Mouse (Mus musculus): ENCODE results near the gene Mllt1. TPM values are rescaled to one million over a fixed set of nuclear protein-coding genes. Genes with fewer than 3 reads are reported as not detected.

Gene Mllt1
- total and polyA plus RNA-seq, 3 experiments, result 25.0 to 63.0 TPM; not detected in 1

GRCm38 (mm10) chr17:56958667-56959066 is 23.5 kb upstream of the Mllt1 start:
- DNase-seq (ENCODE audit: low read depth, low spot score), result no peak
- peaks cover 0 to 2% of the 10 kb centered on the region in 2 experiments; a peak in 1 of 4 replicates for H3K36me3 ChIP-seq (ENCODE audit: control insufficient read depth in 1 of 2, insufficient read depth in 2 of 2, low read length in 2 of 2)
- TF ChIP-seq CHD1 (IDR thresholded peaks at IDR 0.05; ENCODE audit: low read depth, low read length) (no peak), ZNF384 (IDR thresholded peaks at IDR 0.05; ENCODE audit: low read depth, low read length) (peak; percentile 66)
- H3K4me1 ChIP-seq (ENCODE audit: control insufficient read depth in 1 of 2, insufficient read depth in 2 of 2, low read length in 2 of 2), result peaks cover 0 to 6% of the 10 kb centered on the region in 2 experiments; a peak in 2 of 4 replicates
- H3K79me2 ChIP-seq (ENCODE audit: control insufficient read depth, insufficient read depth, low read length, poor library complexity), result no peaks in the 10 kb centered on the region
- no peak overlapping the region for H3K9ac ChIP-seq (ENCODE audit: control insufficient read depth, low read depth, low read length, poor library complexity, severe bottlenecking)
- H3K4me3 ChIP-seq (ENCODE audit: control insufficient read depth in 1 of 2, insufficient read depth in 1 of 2, low read depth in 2 of 2, low read length in 2 of 2), result no peak overlapping the region
- H3K9me3 ChIP-seq (replicated peaks; ENCODE audit: insufficient read depth, low read length), result no peaks in the 10 kb centered on the region
- H3K27me3 ChIP-seq (ENCODE audit: control insufficient read depth in 1 of 2, insufficient read depth in 2 of 2, low read length in 2 of 2), result peaks cover under 1 to 2% of the 10 kb centered on the region in 2 experiments; a peak in 3 of 4 replicates
- no peak overlapping the region for H3K27ac ChIP-seq (ENCODE audit: control insufficient read depth, low read depth, low read length)

- Histone ChIP-seq H3K27ac (ENCODE audit: control insufficient read depth, low read depth, low read length) (no peak overlapping the region), H3K36me3 (ENCODE audit: control insufficient read depth in 1 of 2, insufficient read depth in 2 of 2, low read length in 2 of 2) (peaks cover 0 to 2% of the 10 kb centered on the region in 2 experiments; a peak in 1 of 4 replicates), H3K9ac (ENCODE audit: control insufficient read depth, low read depth, low read length, poor library complexity, severe bottlenecking) (peak overlapping the region; percentile 2; the same call in 1 of the 2 replicates), H3K4me1 (ENCODE audit: control insufficient read depth in 1 of 2, insufficient read depth in 2 of 2, low read length in 2 of 2) (peaks cover 0 to 6% of the 10 kb centered on the region in 2 experiments; a peak in 2 of 4 replicates), H3K79me2 (ENCODE audit: control insufficient read depth, insufficient read depth, low read length, poor library complexity) (no peaks in the 10 kb centered on the region), H3K4me3 (ENCODE audit: control insufficient read depth in 1 of 2, insufficient read depth in 1 of 2, low read depth in 2 of 2, low read length in 2 of 2) (peak overlapping the region; percentile 15 to 47), H3K27me3 (ENCODE audit: control insufficient read depth in 1 of 2, insufficient read depth in 2 of 2, low read length in 2 of 2) (no peaks in the 10 kb centered on the region; a peak in 1 of 4 replicates), H3K9me3 (replicated peaks; ENCODE audit: insufficient read depth, low read length) (no peaks in the 10 kb centered on the region)
- DNase-seq (ENCODE audit: low read depth, low spot score), result peak; percentile 86
- TF ChIP-seq POLR2A (IDR thresholded peaks at IDR 0.05; ENCODE audit: control insufficient read depth in 1 of 2, insufficient read depth in 1 of 2, low read depth in 1 of 2, low read length in 2 of 2, poor library complexity in 1 of 2), result no peak
- peak; percentile 34; the same call in 1 of the 2 replicates for TF ChIP-seq MAX (IDR thresholded peaks at IDR 0.05; ENCODE audit: low read length)
- no peak for TF ChIP-seq KAT2A (conservative IDR thresholded peaks at IDR 0.05; ENCODE audit: low read depth, low read length)
- TF ChIP-seq POLR2AphosphoS2 (IDR thresholded peaks at IDR 0.05; ENCODE audit: low read length), result no peak
- peak; percentile 43; the same call in 1 of the 2 replicates for TF ChIP-seq MYC (IDR thresholded peaks at IDR 0.05; ENCODE audit: low read depth, low read length)
- TF ChIP-seq RAD21 (IDR thresholded peaks at IDR 0.05; ENCODE audit: low read depth, low read length), result peak; percentile 34
- no peak for TF ChIP-seq MXI1 (IDR thresholded peaks at IDR 0.05; ENCODE audit: low read depth, low read length)
- no peak for TF ChIP-seq ZKSCAN1 (IDR thresholded peaks at IDR 0.05; ENCODE audit: low read depth, low read length)
- no peak for TF ChIP-seq MEF2A (IDR thresholded peaks at IDR 0.05; ENCODE audit: extremely low read depth, insufficient replicate concordance, low read depth, low read length, poor library complexity, severe bottlenecking)
- no peak for TF ChIP-seq ZNF384 (IDR thresholded peaks at IDR 0.05; ENCODE audit: low read depth, low read length)
- TF ChIP-seq EP300 (IDR thresholded peaks at IDR 0.05; ENCODE audit: low read depth in 1 of 2, low read length in 2 of 2), result no peak
- TF ChIP-seq ELF1 (IDR thresholded peaks at IDR 0.05; ENCODE audit: low read depth, low read length), result no peak
- no peak for TF ChIP-seq RCOR1 (IDR thresholded peaks at IDR 0.05; ENCODE audit: low read depth, low read length)
- 0 out of 2 replicates have a peak, but pooled peaks have one; percentile 8 for TF ChIP-seq ETS1 (IDR thresholded peaks at IDR 0.05; ENCODE audit: low read depth, low read length)
- TF ChIP-seq HCFC1 (IDR thresholded peaks at IDR 0.05; ENCODE audit: low read depth, low read length), result no peak
- no peak for TF ChIP-seq MAFK (IDR thresholded peaks at IDR 0.05; ENCODE audit: borderline replicate concordance, low read depth, low read length)
- peak in 1 of 3 experiments; percentile 22; a peak in 2 of 6 replicates for TF ChIP-seq CTCF (IDR thresholded peaks at IDR 0.05 in 2 of 3, conservative IDR thresholded peaks at IDR 0.05 in 1 of 3; ENCODE audit: control insufficient read depth in 1 of 3, insufficient read depth in 1 of 3, low read depth in 2 of 3, low read length in 3 of 3, poor library complexity in 1 of 3, severe bottlenecking in 1 of 3)
- no peak for TF ChIP-seq GATA1 (IDR thresholded peaks at IDR 0.05; ENCODE audit: low read depth, low read length)
- no peak for TF ChIP-seq TAL1 (IDR thresholded peaks at IDR 0.05; ENCODE audit: low read length)
- TF ChIP-seq E2F4 (IDR thresholded peaks at IDR 0.05; ENCODE audit: borderline replicate concordance, low read depth, low read length), result no peak
- no peak for TF ChIP-seq BHLHE40 (IDR thresholded peaks at IDR 0.05; ENCODE audit: borderline replicate concordance, low read depth, low read length)
- TF ChIP-seq ZMIZ1 (IDR thresholded peaks at IDR 0.05; ENCODE audit: low read depth, low read length), result no peak
- TF ChIP-seq SIN3A (IDR thresholded peaks at IDR 0.05; ENCODE audit: low read length), result no peak; the same call in 1 of the 2 replicates
- TF ChIP-seq SMC3 (IDR thresholded peaks at IDR 0.05; ENCODE audit: low read depth, low read length), result 0 out of 2 replicates have a peak, but pooled peaks have one; percentile 28
- no peak for TF ChIP-seq NELFE (IDR thresholded peaks at IDR 0.05; ENCODE audit: low read depth, low read length)
- TF ChIP-seq CHD1 (IDR thresholded peaks at IDR 0.05; ENCODE audit: low read depth, low read length), result no peak
- no peak for TF ChIP-seq GABPA (IDR thresholded peaks at IDR 0.05; ENCODE audit: low read depth, low read length)
- TF ChIP-seq TCF12 (IDR thresholded peaks at IDR 0.05; ENCODE audit: low read depth, low read length), result no peak
- no peak for TF ChIP-seq USF2 (IDR thresholded peaks at IDR 0.05; ENCODE audit: borderline replicate concordance in 1 of 2, insufficient read depth in 1 of 2, low read depth in 1 of 2, low read length in 2 of 2)
- no peak for TF ChIP-seq USF1 (IDR thresholded peaks at IDR 0.05; ENCODE audit: low read depth, low read length)
These were observed 22.7 kb upstream of the Mllt1 start for GRCm38 (mm10) chr17:56957763-56958429.
